Mouse (Mus musculus) ovary, postnatal 36 days (tissue): ENCODE measurements at regions not wholly inside any gene's neighbourhood (a gene's known extent, or its start where the extent isn't known, plus 50 kb on each side); places are given as distances from the start of the nearest gene placed in this dataset.

Experiments used
- DNase-seq: peaks from one replicate; pipeline ENCODE4 v3.0.0; 2022; ENCODE audit warnings: low spot score, mixed read lengths

- no peak for DNase-seq
Observed at GRCm38 (mm10) chr1:194038711-194039110, 579.3 kb upstream of the Plxna2 start.

- DNase-seq = no peak
Observed at GRCm38 (mm10) chr1:194034199-194034883, 583.7 kb upstream of the Plxna2 start.

- no peak for DNase-seq
Observed at GRCm38 (mm10) chr1:194032603-194033002, 585.4 kb upstream of the Plxna2 start.

GRCm38 (mm10) chr1:194030651-194031228 is 587.3 kb upstream of the Plxna2 start:
- no peak for DNase-seq

- DNase-seq = no peak
Observed at GRCm38 (mm10) chr1:194026958-194027692, 590.9 kb upstream of the Plxna2 start.

- DNase-seq = no peak
Observed at GRCm38 (mm10) chr1:194026213-194026612, 591.8 kb upstream of the Plxna2 start.

- DNase-seq = no peak
Observed at GRCm38 (mm10) chr1:194019282-194019681, 598.7 kb upstream of the Plxna2 start.

- DNase-seq = no peak
Observed at GRCm38 (mm10) chr1:193992226-193992625, 622.1 kb upstream of the Camk1g start.

GRCm38 (mm10) chr1:193989956-193990675 is 620.0 kb upstream of the Camk1g start:
- DNase-seq = no peak

- DNase-seq = no peak
Observed at GRCm38 (mm10) chr1:193988970-193989904, 619.1 kb upstream of the Camk1g start.

GRCm38 (mm10) chr1:193980571-193980970 is 610.5 kb upstream of the Camk1g start:
- no peak for DNase-seq

- DNase-seq = no peak
Observed at GRCm38 (mm10) chr1:193971537-193971936, 601.4 kb upstream of the Camk1g start.

GRCm38 (mm10) chr1:193969264-193969908 is 599.3 kb upstream of the Camk1g start:
- no peak for DNase-seq

GRCm38 (mm10) chr1:193967957-193968926 is 598.1 kb upstream of the Camk1g start:
- DNase-seq = no peak

- DNase-seq = no peak
Observed at GRCm38 (mm10) chr1:193966652-193967555, 596.8 kb upstream of the Camk1g start.

- no peak for DNase-seq
Observed at GRCm38 (mm10) chr1:193965278-193965677, 595.2 kb upstream of the Camk1g start.

- no peak for DNase-seq
Observed at GRCm38 (mm10) chr1:193951936-193952335, 581.8 kb upstream of the Camk1g start.

GRCm38 (mm10) chr1:193949817-193950216 is 579.7 kb upstream of the Camk1g start:
- DNase-seq = no peak
